In genomic region chr19:7445105-7445504, GRCm38 (mm10) we compare ENCODE assay signal across 22 mouse cellular contexts.
"Had no signal": no experiment of that assay in that cellular context is flagged by ENCODE, and none has a peak within 500 bp of the region (broad histone marks: within the 10 kb centered on the region; RNA-seq: fewer than 3 reads in every experiment).

No protein-coding gene starts in this region.

- H3K4me2 ChIP-seq: heart, embryonic 11.5 days; heart, embryonic 13.5 days; heart, embryonic 15.5 days; hindbrain, embryonic 13.5 days; hindbrain, embryonic 15.5 days; limb, embryonic 12.5 days had no signal

- H3K9ac ChIP-seq: forebrain, postnatal 0 days; heart, embryonic 13.5 days; heart, embryonic 15.5 days; hindbrain, embryonic 13.5 days; hindbrain, embryonic 15.5 days; limb, embryonic 12.5 days had no signal

- H3K4me1 ChIP-seq: heart, embryonic 15.5 days had no signal

- H3K9me3 ChIP-seq: heart, embryonic 13.5 days; heart, embryonic 15.5 days; hindbrain, embryonic 13.5 days; hindbrain, embryonic 15.5 days; limb, embryonic 10.5 days; limb, embryonic 12.5 days had no signal

- H3K4me3 ChIP-seq: heart, adult 2 months; heart, embryonic 13.5 days; heart, embryonic 15.5 days; hindbrain, embryonic 13.5 days; hindbrain, embryonic 15.5 days; layer of hippocampus, adult 2 months; left cerebral cortex, adult 2 months; limb, embryonic 10.5 days; limb, embryonic 12.5 days had no signal

- DNase-seq: forebrain, postnatal 0 days; gastrocnemius, postnatal 14 days; gastrocnemius, postnatal 36 days; heart, adult 11 months; heart, adult 2 months; heart, postnatal 14 days; heart, postnatal 36 days; kidney, adult 11 months; kidney, adult 9 months; kidney, postnatal 10 days; kidney, postnatal 4 days had no signal

- ATAC-seq: forebrain, postnatal 0 days; hindbrain, postnatal 0 days; intestine, embryonic 16.5 days had no signal

- H3K27me3 ChIP-seq: heart, embryonic 13.5 days; heart, embryonic 15.5 days; hindbrain, embryonic 13.5 days; hindbrain, embryonic 15.5 days; limb, embryonic 12.5 days had no signal

- H3K27ac ChIP-seq: heart, adult 2 months; heart, embryonic 13.5 days; heart, embryonic 15.5 days; hindbrain, embryonic 13.5 days; hindbrain, embryonic 15.5 days; hindbrain, postnatal 0 days; layer of hippocampus, adult 2 months; left cerebral cortex, adult 2 months; limb, embryonic 10.5 days; limb, embryonic 12.5 days had no signal
